Mouse (Mus musculus): ENCODE data around the gene Lyar. TPM values are rescaled to one million over a fixed set of nuclear protein-coding genes. Genes with fewer than 3 reads are reported as not detected.
A peak's percentile ranks its signal among the peaks of the same experiment; 100 is the strongest.

The Lyar gene
- 32.3 and 32.7 TPM in 2 replicates for polyA plus RNA-seq (2012; ENCODE audit: insufficient read depth, insufficient read length, missing spikeins)

DNA sequence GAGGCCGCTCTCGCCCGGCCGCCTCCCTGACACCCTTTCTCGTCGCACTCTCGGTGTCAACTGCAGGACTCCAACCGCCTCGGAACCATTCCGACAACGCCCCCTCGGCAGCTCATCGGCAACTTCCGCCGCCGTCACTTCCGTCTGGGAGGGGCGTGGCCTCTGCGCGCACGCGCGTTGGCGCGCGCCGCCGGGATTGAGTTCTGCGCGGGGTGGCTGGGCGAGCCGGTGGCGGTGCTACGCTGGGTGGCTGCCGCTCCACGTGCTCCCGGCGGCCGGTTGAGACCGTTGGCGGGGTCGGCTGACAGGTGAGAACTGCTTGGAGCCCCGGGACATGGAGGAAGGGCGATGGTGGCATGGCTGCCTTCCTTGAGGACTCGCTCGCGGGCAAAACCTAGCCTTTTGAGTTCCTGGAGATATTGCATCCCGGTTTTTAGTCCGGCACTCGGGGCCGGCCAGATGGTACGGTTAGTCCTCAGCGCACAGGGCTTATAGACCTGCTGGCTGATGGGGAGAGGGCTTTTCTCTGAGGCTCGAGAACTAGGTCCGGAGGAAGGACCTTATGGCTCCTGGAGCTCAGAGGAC lies at the start of gene Lyar, which contains the start of gene Zbtb49:
Lyar (plus strand) TSS at position 143 of the 585 bp plus-strand sequence.
Zbtb49 (minus strand) TSS at position 130 of the 585 bp plus-strand sequence.
- Histone ChIP-seq H3K4me1 (ENCODE audit: control insufficient read depth, insufficient read depth, insufficient read length, low read length) (peaks cover 5% of the 10 kb centered on the region; the same call in 1 of the 2 replicates), H3K27ac (replicated peaks; ENCODE audit: low read depth, low read length) (peak within 1 kb of the TSS; percentile 63)

DNA sequence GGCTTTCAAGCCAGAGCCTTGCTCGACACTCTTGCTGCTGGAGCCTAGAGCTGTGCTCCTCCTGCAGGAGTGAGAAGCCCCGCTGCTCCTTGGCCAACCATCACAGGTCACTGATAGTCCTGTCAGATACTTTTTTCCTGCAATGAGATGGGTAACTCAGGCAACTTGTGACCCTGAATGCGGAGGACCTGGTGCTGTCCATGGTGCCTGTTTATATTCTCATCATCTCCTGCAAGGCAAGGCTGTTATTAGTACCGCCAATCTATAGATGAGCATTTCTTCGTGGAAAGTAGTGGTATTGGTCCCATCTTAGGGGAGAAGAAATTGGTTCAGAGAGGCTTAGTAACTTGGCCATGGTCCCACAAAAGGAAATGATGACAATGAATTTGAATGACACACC lies 46.5 kb upstream of the Lyar start:
- H3K27ac ChIP-seq (replicated peaks; ENCODE audit: low read depth, low read length) = no peak overlapping the region
- no peak overlapping the region for H3K4me3 ChIP-seq (ENCODE audit: insufficient read depth, low read depth, low read length)
- no peaks in the 10 kb centered on the region for H3K4me1 ChIP-seq (ENCODE audit: control insufficient read depth, insufficient read depth, insufficient read length, low read length)

More for the DNA sequence above, at the start of gene Lyar, which contains the start of gene Zbtb49:
- peak within 1 kb of the TSS; percentile 100 for H3K4me3 ChIP-seq (ENCODE audit: insufficient read depth, low read depth, low read length)

DNA sequence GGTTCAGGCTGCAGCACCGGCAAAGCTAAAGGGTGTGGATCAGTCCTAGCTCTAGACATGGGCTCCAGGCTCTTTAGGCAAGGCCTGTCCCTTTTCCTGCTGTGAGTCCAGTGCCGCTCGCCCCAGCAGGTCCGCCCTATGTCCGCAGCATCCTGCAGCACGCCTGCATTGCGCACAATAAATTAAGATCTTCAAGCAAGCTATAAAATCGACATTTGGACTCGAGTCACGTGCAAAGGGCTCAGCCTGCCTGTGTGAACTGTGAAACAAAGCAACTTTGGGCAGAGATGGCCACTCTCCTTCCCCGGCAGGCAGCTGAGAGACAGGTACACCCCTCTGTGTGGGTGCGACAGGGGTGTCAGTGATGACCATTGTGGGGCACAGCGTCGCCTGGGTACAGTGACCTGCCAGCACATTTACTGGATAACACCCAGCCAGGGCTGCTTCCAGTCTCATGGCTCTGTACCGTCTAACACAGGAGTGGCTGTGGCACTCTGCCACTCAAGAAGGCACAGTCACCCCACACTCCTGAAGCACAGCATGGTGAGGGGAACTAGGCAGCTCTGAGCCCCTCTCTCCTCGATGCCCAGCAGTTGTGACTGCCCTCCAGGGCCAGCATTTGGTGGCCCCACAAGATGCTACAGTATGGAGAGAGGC lies 45.9 kb upstream of the Lyar start:
- H3K4me1 ChIP-seq (ENCODE audit: control insufficient read depth, insufficient read depth, insufficient read length, low read length) = no peaks in the 10 kb centered on the region
- H3K27ac ChIP-seq (replicated peaks; ENCODE audit: low read depth, low read length) = no peak overlapping the region
- no peak overlapping the region for H3K4me3 ChIP-seq (ENCODE audit: insufficient read depth, low read depth, low read length)

DNA sequence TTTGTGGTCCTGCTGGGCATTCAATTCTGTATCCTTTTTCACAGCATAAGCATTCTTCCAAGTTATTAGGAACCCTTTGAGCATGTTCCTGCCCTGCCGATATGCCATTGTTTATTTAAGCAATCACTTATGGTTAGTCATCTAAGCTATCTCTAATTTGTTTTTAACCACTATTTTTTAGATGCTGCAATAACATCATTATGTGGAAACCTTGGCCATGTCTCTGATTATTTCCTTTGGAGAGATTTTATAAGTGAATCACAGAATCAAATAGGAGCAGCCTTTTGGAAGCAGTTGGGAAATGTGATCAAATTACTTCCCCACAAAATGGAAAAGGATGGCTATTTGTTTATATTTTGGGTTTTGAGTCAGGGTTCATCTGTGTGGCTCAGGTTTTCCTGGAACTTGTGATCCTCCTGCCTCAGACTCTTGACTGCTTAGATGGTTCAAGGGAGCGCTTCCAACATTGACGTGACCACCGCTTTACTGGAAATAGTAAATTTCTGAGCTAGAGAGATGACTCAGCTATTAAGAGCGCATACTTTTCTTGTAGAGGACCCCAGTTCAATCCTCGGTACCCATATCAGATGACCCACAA lies 35.5 kb upstream of the Lyar start:
- no peak overlapping the region for H3K27ac ChIP-seq (replicated peaks; ENCODE audit: low read depth, low read length)
- H3K4me3 ChIP-seq (ENCODE audit: insufficient read depth, low read depth, low read length) = no peak overlapping the region
- no peaks in the 10 kb centered on the region for H3K4me1 ChIP-seq (ENCODE audit: control insufficient read depth, insufficient read depth, insufficient read length, low read length)

DNA sequence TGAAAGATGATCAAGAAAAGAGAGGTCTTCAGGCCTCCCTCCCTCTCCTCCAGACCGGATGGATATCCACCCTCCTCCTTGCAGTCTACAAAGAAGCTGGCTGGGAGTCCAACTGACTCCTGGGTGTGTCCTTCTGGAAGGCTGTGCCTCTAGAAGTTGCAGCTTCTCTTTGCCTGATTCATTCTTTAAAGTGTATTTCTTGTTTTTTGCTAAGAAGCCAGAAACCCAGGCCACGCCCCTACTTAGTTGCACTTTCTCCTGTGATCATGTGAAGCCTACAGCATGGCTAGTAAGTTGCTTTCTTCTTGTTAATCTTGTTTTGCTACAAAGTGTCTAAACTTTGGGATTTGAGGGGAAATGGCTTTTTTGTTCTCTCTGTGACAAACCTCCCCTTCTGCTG lies 33.3 kb upstream of the Lyar start:
- Histone ChIP-seq H3K27ac (replicated peaks; ENCODE audit: low read depth, low read length) (no peak overlapping the region), H3K4me1 (ENCODE audit: control insufficient read depth, insufficient read depth, insufficient read length, low read length) (no peaks in the 10 kb centered on the region), H3K4me3 (ENCODE audit: insufficient read depth, low read depth, low read length) (no peak overlapping the region)

DNA sequence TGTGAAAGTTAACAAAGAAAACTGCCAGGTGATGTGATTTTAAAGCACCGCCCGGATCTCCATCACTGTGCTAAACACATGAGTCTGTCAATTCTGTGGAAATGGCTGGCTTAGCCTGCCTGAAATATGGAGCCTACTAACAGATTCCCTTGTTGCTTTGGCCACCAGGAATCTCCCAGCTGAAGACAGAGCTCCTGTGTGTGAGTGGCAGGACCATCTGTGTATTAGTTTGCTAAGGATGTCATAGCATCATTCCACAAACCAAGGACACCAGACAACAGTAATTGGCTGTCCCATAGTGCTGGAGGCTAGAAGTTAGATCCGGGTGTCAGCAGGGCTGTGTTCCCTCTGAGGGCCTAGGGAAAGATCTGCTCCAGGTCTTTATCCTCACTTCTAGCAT lies 29.4 kb upstream of the Lyar start:
- no peak overlapping the region for H3K27ac ChIP-seq (replicated peaks; ENCODE audit: low read depth, low read length)
- no peaks in the 10 kb centered on the region for H3K4me1 ChIP-seq (ENCODE audit: control insufficient read depth, insufficient read depth, insufficient read length, low read length)
- no peak overlapping the region for H3K4me3 ChIP-seq (ENCODE audit: insufficient read depth, low read depth, low read length)

DNA sequence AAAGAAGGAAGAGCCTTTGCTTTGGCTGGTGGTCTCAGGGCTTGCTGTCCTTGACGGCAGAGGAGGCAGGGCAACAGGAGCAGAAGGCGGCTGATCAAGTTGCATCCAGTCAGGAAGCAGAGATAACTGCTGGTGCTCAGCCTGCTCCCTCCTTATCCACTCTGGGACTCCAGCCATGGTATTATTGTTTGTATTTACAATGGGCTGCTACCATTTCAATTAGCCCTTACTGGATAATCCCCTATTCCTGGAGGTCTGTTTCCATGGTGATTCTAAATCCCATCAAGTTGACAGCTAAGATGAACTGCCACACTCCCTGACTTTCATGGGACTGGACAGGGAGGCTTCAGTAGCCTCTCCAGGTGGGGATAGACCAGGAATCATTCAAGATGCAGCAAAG lies 25.3 kb upstream of the Lyar start:
- Histone ChIP-seq H3K4me1 (ENCODE audit: control insufficient read depth, insufficient read depth, insufficient read length, low read length) (no peaks in the 10 kb centered on the region), H3K4me3 (ENCODE audit: insufficient read depth, low read depth, low read length) (no peak overlapping the region), H3K27ac (replicated peaks; ENCODE audit: low read depth, low read length) (no peak overlapping the region)

DNA sequence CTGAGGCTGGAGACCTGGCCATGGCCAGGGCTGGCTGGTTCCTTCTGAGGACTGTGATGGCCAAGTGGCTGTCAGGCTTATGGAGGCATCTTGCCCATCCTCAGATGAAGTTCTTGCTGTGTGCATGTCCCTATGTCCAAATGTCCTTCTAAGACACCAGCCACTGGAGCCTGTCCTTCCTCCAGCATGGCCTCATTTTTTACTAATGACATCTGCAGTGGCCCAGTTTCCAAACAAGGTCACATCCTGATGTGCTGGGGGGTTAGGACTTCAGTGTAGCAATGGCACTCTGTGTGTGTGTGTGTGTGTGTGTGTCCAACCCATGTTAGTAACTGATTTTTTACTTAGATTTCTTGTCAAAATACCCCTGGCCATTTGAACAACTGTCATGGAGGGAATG lies 24.3 kb upstream of the Lyar start:
- Histone ChIP-seq H3K4me3 (ENCODE audit: insufficient read depth, low read depth, low read length) (no peak overlapping the region), H3K4me1 (ENCODE audit: control insufficient read depth, insufficient read depth, insufficient read length, low read length) (no peaks in the 10 kb centered on the region)

DNA sequence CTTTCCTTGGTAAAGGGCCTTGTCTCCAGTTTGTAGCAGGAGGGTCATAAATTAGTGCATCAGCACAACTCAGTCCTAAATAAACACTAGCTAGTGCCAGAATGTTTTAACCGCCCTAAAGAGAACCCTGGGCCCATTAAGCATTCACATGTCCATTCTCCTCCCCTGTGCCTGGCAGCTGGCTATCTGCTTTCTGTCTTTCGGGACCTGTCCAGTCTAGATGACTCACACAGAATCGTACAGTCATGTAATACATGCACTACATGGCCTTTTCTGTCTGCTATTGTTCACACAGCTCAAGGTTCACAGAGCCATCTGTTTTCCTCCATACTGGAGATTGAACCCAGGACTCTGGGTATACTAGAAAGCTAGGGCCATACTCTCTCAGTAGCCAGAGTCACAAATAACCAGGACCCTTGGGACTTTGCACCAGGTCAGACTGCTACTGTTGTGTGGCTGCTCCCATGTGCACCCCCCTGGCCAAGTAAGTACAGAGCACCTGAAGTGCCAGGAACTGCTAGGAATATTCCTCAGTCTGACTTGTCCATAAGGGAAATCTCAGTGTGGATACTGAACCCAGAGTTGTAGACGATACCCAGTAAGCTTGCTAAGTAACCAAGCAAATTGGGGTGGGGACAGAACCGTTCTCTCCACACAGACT lies 23.3 kb upstream of the Lyar start:
- H3K4me3 ChIP-seq (ENCODE audit: insufficient read depth, low read depth, low read length) = no peak overlapping the region
- no peak overlapping the region for H3K27ac ChIP-seq (replicated peaks; ENCODE audit: low read depth, low read length)
- H3K4me1 ChIP-seq (ENCODE audit: control insufficient read depth, insufficient read depth, insufficient read length, low read length) = no peaks in the 10 kb centered on the region

More for the DNA sequence above, 24.3 kb upstream of the Lyar start:
- no peak overlapping the region for H3K27ac ChIP-seq (replicated peaks; ENCODE audit: low read depth, low read length)

DNA sequence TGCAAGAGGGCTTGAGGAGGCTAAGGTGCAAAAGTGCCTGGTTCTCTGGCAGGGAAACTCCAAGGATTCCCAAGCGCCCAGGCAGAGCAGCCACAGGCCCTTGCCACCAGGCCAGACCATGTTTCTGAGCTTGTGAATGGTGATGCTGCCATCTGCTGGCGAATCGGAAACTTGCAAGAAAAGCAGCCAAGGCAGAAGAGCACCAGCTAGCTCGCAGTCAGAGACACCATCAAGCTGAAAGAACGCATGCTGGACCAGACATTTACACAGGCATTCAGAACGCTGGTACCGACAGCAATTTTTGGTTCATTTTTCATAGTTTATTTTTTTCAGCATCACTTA lies 22.8 kb upstream of the Lyar start:
- no peaks in the 10 kb centered on the region for H3K4me1 ChIP-seq (ENCODE audit: control insufficient read depth, insufficient read depth, insufficient read length, low read length)
- no peak overlapping the region for H3K27ac ChIP-seq (replicated peaks; ENCODE audit: low read depth, low read length)
- no peak overlapping the region for H3K4me3 ChIP-seq (ENCODE audit: insufficient read depth, low read depth, low read length)

DNA sequence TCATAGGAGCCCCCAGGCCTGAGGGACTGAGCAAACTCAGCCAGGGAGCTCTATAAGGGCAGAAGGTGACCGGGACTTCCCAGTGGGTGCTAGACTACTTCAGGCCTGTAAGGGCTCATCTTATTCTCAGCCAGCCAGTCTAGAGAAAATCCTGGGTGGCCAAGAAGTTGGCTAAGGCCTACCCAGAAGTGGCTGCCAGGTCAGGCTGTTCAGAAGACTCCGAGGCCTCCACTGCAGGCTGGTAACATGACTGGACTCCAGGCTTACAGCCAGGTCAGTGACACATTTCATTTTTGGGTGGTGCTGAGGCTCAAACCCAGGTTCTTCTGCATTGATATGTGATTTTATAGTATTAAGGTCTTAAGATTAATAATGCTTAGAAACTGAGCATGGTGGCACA lies 20.6 kb upstream of the Lyar start:
- Histone ChIP-seq H3K27ac (replicated peaks; ENCODE audit: low read depth, low read length) (no peak overlapping the region), H3K4me3 (ENCODE audit: insufficient read depth, low read depth, low read length) (no peak overlapping the region), H3K4me1 (ENCODE audit: control insufficient read depth, insufficient read depth, insufficient read length, low read length) (no peaks in the 10 kb centered on the region)

DNA sequence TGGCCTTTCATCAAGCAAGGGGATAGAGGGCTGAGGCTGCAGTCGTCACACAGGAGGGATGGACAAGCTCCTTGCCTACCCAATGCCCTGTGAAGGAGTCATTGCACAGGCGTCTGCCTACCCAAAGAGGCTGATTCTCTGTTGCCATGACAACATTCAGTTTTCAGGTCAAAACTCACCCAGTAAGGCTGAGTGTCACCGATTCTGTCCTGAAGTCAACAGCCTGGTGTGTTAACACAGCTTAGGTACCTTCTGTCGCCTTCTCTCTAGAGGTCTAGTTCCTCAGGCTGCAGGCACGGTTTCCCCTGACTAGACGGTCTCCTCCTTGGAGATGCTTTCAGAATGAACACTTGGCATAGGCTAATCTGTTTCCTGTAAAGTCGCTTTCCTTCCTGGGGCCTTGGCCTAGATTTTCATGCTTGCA lies 15.0 kb upstream of the Lyar start:
- Histone ChIP-seq H3K4me3 (ENCODE audit: insufficient read depth, low read depth, low read length) (no peak overlapping the region), H3K27ac (replicated peaks; ENCODE audit: low read depth, low read length) (no peak overlapping the region)

DNA sequence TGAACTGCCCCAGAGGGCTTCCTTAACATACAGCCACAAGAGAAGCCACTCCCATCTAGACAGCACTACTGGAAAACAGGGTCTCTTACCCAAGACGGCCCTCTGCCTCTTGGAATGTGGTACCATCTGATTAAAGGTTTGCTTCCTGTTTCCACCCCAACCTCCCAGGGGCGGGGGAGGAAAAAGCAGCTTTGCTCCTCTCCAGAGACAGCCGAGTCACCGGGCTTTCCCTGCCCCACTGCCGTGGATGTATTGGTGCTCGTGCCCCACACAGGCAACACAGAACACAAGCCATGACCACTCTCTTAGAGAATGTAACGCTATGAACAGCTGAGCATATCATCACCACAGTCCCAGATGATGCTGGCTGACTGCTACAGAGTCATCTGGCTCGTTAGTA lies 11.3 kb upstream of the Lyar start:
- Histone ChIP-seq H3K4me1 (ENCODE audit: control insufficient read depth, insufficient read depth, insufficient read length, low read length) (0 out of 2 replicates have a peak, but pooled peaks cover 4% of the 10 kb centered on the region), H3K27ac (replicated peaks; ENCODE audit: low read depth, low read length) (no peak overlapping the region), H3K4me3 (ENCODE audit: insufficient read depth, low read depth, low read length) (no peak overlapping the region)

More for the DNA sequence above, 15.0 kb upstream of the Lyar start:
- H3K4me1 ChIP-seq (ENCODE audit: control insufficient read depth, insufficient read depth, insufficient read length, low read length) = 0 out of 2 replicates have a peak, but pooled peaks cover 4% of the 10 kb centered on the region

DNA sequence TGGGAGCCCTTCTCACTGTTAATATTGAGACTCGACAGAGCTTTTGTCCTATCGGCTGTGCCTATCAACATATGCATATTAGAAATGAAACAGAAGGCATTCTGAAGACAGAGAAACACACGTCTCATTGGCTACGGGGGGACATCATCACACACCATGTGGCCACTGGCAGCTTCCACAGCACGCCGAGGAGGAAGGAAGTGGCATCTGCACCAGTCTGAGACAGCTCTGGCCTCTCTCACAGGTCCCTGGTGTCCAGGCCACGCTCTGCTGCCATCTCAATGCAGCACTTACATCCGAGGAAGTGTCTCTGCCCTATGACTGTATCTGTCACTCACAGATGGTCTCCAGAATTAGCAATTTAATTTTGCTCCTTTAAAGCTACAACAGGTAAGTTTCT lies 8.6 kb upstream of the Lyar start:
- no peak overlapping the region for H3K4me3 ChIP-seq (ENCODE audit: insufficient read depth, low read depth, low read length)
- 0 out of 2 replicates have a peak, but pooled peaks cover 4% of the 10 kb centered on the region for H3K4me1 ChIP-seq (ENCODE audit: control insufficient read depth, insufficient read depth, insufficient read length, low read length)
- H3K27ac ChIP-seq (replicated peaks; ENCODE audit: low read depth, low read length) = no peak overlapping the region

DNA sequence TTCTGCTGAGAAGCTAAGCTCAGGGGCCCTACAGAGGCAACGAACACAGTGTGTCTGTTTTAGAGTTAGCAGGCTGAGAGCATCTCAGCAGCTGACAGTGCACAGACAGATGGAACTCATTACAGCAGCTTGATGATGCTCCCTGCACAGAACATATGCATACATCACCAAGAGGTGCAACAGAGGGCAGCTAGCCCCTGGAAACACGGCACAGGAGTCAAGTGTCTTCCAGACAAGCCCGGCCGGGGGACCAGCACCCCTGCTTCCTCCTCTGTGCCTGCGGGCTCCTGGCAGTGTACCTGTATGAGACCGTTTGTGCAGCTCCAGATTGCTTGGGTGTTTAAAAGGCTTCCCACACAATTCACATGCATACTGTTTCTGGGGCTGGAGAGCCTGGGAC lies 7.3 kb upstream of the Lyar start:
- no peak overlapping the region for H3K27ac ChIP-seq (replicated peaks; ENCODE audit: low read depth, low read length)
- no peaks in the 10 kb centered on the region for H3K4me1 ChIP-seq (ENCODE audit: control insufficient read depth, insufficient read depth, insufficient read length, low read length)

More for the DNA sequence above, 7.3 kb upstream of the Lyar start:
- H3K4me3 ChIP-seq (ENCODE audit: insufficient read depth, low read depth, low read length) = no peak overlapping the region
